Mouse (Mus musculus) stomach, postnatal 0 days (tissue): ENCODE data around the gene Galnt3.

Source experiments
- CTCF ChIP-seq: IDR thresholded peaks from 2 replicates; pipeline ENCODE4 v1.5.1; 2016; ENCODE audit warnings: antibody characterized with exemption, low read depth, mild to moderate bottlenecking, moderate library complexity
- EP300 ChIP-seq: optimal IDR thresholded peaks from 2 replicates; pipeline ENCODE3; 2016; ENCODE audit warnings: antibody characterized with exemption

DNA sequence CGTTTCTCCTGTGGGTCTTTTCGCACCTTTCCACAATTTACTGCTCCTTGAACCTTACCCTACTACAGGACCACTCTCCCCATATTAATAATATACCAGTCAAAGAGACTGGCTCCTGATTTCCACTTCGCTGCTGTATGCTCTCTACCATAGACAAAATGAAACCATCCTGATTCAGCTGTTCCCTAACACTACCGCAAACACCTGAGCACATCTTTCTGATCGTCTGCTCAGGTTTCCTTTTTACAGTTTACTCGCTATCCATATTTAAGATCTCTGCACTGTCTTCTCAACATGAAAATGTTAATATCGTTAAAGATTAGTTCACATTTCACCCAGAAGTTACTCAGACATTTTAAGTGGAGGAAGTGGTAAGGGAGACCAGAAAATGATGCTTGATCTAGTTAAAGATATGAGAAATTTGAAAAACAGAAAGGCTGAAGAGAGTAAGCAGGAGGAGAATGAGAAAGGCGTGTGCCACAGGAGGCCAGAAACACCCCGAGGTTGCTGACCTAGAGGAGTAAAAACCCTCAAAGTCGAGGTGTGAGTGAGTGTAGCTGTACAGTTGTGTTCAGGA, 23.9 kb upstream of the Galnt3 start:
- no peak for TF ChIP-seq CTCF
- TF ChIP-seq EP300: no peak
